In genomic region chr16:65312947-65313346, GRCm38 (mm10) we compare ENCODE assay signal across 21 mouse cellular contexts.
"Had no signal": no experiment of that assay in that cellular context is flagged by ENCODE, and none has a peak within 500 bp of the region (broad histone marks: within the 10 kb centered on the region; RNA-seq: fewer than 3 reads in every experiment).

No protein-coding gene starts in this region.

- ATAC-seq: lung, postnatal 0 days had no signal

- DNase-seq: kidney, adult 2 months; kidney, postnatal 25 days; layer of hippocampus, adult 9-11 months; layer of hippocampus, postnatal 36 days; left cerebral cortex, postnatal 4 days; liver, embryonic 13.5 days; lung, adult 2 months; lung, postnatal 36 days; midbrain, embryonic 14.5 days; right cerebral cortex, adult 18-20 months; right cerebral cortex, postnatal 25 days; thymus, adult 18-20 months; thymus, postnatal 36 days had no signal

- H3K27me3 ChIP-seq: limb, embryonic 13.5 days; liver, embryonic 13.5 days; megakaryocyte, embryonic 14.5 days; neural tube, embryonic 12.5 days; neural tube, embryonic 15.5 days had no signal

- H3K36me3 ChIP-seq: limb, embryonic 13.5 days; liver, embryonic 13.5 days; neural tube, embryonic 12.5 days; neural tube, embryonic 15.5 days had no signal

- H3K9ac ChIP-seq: limb, embryonic 13.5 days; liver, embryonic 13.5 days; neural tube, embryonic 12.5 days; neural tube, embryonic 15.5 days had no signal

- H3K4me3 ChIP-seq: layer of hippocampus, adult 2 months; limb, embryonic 13.5 days; liver, embryonic 13.5 days; megakaryocyte, embryonic 14.5 days; neural tube, embryonic 12.5 days; neural tube, embryonic 15.5 days had no signal

- H3K9me3 ChIP-seq: limb, embryonic 13.5 days; liver, embryonic 13.5 days; megakaryocyte, embryonic 14.5 days; neural tube, embryonic 12.5 days; neural tube, embryonic 15.5 days had no signal

- H3K4me2 ChIP-seq: limb, embryonic 13.5 days; liver, embryonic 13.5 days; midbrain, embryonic 11.5 days; neural tube, embryonic 12.5 days; neural tube, embryonic 15.5 days had no signal

- H3K27ac ChIP-seq: kidney, postnatal 0 days; layer of hippocampus, adult 2 months; limb, embryonic 13.5 days; liver, embryonic 13.5 days; neural tube, embryonic 12.5 days; neural tube, embryonic 15.5 days had no signal

- H3K4me1 ChIP-seq: limb, embryonic 13.5 days; liver, embryonic 13.5 days; megakaryocyte, embryonic 14.5 days; neural tube, embryonic 12.5 days; neural tube, embryonic 15.5 days had no signal
